Mouse (Mus musculus) E14TG2a.4 (cell line): Measurements from ENCODE around the gene Rps8.

Source experiments
- H3K27me3 ChIP-seq: 2 replicates; pipeline ENCODE4 v1.6.1; 2014; ENCODE audit warnings: low read length, control low read depth; ENCODE audit not compliant: insufficient read depth
- H3K36me3 ChIP-seq: 2 replicates; pipeline ENCODE4 v1.6.1; 2014; ENCODE audit warnings: low read length, control low read depth; ENCODE audit not compliant: insufficient read depth
- H3K4me1 ChIP-seq: replicated peaks from 2 replicates; pipeline ENCODE4 v1.6.1; 2014; ENCODE audit warnings: low read depth, low read length, control low read depth
- H3K4me3 ChIP-seq: replicated peaks from 2 replicates; pipeline ENCODE4 v1.5.1; 2014; ENCODE audit warnings: mild to moderate bottlenecking, low read length
- H3K9me3 ChIP-seq: 2 replicates; pipeline ENCODE4 v1.6.1; 2014; ENCODE audit warnings: low read length, control low read depth
- CTCF ChIP-seq: conservative IDR thresholded peaks from 2 replicates; pipeline ENCODE4 v1.5.1; 2014; ENCODE audit warnings: low read length
- NANOG ChIP-seq: IDR thresholded peaks from 2 replicates; pipeline ENCODE4 v1.6.1; 2014; ENCODE audit warnings: borderline replicate concordance, low read length, mixed read lengths
- POU5F1 ChIP-seq: IDR thresholded peaks from 2 replicates; pipeline ENCODE4 v1.6.1; 2014; ENCODE audit warnings: low read length, borderline replicate concordance

Rps8 gene

DNA sequence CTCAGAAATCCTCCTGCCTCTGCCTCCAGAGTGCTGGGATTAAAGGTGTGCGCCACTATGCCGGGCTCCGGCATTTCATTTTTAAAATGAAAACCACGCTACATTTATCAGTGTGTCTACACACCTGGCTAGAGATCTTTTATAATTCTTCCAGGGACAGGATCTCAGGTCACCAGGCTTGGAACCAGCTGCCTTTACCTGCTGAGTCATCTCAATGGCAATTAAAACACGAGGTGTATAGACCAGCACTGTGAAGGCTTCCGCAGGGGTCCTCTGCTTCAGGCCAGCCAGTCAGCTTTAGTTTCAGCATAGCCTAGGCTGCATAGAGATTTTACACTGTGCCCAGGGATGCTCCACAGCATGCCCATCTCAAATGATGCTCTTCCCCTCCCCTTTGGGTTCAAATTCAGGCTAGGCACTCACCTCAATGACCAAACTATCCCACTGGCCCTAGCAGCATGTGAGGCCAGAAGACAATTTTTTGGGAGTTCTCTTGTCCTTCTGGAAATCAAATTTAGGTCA lies 5.8 kb downstream of the Rps8 start:
- TF ChIP-seq CTCF, result no peak
- TF ChIP-seq POU5F1, result no peak
- TF ChIP-seq NANOG, result no peak
- Histone ChIP-seq H3K36me3 (peaks cover 78% of the 10 kb centered on the region), H3K4me3 (no peak overlapping the region), H3K4me1 (peaks cover 82% of the 10 kb centered on the region), H3K27me3 (no peaks in the 10 kb centered on the region), H3K9me3 (no peaks in the 10 kb centered on the region)

DNA sequence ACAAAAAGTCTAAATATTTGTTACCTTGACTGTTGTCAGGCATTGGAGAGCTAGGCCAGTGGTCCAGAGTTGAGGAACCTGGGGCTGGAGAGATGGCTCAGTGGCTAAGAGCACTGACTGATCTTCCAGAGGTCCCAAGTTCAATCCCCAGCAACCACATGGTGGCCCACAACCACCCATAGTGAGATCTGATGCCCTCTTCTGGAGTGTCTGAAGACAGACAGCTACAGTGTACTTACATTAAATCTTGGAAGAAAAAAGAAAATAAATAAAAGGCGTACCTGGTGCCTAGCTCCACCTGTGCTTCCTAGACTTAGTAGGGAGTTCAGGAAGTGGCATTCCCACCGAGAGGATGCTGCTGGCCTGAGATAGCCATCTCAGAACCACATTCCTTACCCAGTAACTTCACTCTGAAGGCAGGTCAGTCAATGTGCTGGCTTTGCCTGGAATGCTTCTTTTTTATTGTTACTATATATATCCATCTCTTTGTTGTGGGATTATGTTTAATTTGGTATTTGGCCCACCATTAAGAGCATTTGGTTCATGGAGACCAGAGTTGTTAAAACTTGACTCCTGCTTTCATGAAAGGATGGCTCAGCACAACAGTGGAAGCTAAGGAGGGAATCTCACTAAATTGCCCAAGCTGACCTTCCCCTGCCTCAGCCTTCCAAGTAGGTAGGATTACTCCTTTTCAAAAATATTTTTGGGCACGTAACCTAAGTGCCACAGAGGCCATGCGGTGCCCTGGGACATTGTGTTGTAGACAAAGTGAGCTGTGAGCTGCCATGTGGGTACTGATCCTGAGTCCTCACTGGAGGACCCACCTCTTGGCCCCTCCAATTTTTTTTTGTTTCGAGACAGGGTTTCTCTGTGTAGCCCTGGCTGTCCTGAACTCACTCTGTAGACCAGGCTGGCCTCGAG lies 6.5 kb downstream of the Rps8 start:
- Histone ChIP-seq H3K9me3 (no peaks in the 10 kb centered on the region), H3K36me3 (peaks cover 71% of the 10 kb centered on the region), H3K4me1 (peaks cover 88% of the 10 kb centered on the region), H3K27me3 (no peaks in the 10 kb centered on the region), H3K4me3 (peak overlapping the region; percentile 63)
- TF ChIP-seq POU5F1 (no peak), CTCF (no peak), NANOG (no peak)

DNA sequence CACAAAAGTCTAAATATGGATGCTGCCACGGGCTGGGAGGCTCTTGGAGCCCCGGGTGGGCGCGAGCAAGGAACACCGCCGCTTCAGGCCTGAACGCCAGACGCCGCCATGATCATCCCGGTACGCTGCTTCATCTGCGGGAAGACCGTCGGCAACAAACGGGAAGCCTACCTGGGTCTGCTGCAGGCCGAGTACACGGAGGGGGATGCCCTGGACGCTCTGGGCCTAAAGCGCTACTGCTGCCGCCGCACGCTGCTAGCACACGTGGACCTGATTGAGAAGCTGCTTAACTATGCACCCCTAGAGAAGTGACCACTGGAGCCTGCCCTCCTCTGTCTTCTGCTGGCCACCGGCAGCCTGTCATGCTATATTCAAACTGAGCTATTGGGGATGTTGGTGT lies 7.2 kb downstream of the Rps8 start:
- H3K36me3 ChIP-seq, result peaks cover 63% of the 10 kb centered on the region
- H3K9me3 ChIP-seq, result no peaks in the 10 kb centered on the region
- H3K4me3 ChIP-seq, result peak overlapping the region; percentile 63
- H3K4me1 ChIP-seq, result peaks cover 86% of the 10 kb centered on the region
- H3K27me3 ChIP-seq, result no peaks in the 10 kb centered on the region
- TF ChIP-seq CTCF, result no peak

DNA sequence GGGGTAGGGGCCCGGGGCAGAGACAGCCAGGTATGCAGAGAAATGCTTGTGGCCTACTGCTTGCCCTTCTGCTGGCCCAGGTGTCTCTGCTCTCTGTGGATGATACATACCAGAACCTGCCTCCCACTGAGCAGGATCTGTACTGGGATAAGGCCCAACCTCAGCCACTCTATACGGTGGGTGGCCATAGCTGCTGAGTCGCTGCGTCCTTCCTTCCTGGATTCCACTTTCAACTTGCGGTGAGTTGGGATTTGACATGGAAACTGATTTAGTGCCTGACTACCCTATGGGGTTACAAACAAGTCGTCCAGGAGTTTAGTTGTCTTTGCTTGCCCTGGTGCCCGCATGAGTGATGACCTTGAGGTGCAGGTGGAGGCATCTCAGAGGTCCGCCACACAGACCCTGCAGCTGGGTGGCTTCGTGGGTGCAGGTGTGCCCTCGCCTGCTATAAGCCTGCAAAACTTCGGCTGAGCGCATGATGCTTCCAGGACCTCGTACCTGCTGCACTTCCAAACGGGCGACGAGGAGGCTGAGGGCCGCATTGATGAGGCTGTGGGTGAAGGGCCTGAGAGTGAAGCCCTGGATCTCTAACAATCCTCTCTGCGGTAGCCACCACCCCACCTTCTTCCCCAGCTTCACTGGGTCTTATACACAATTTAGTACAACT lies 7.9 kb downstream of the Rps8 start:
- no peak for TF ChIP-seq NANOG
- TF ChIP-seq CTCF, result no peak
- no peak for TF ChIP-seq POU5F1
- Histone ChIP-seq H3K4me1 (peaks cover 86% of the 10 kb centered on the region), H3K36me3 (peaks cover 57% of the 10 kb centered on the region), H3K9me3 (no peaks in the 10 kb centered on the region), H3K4me3 (peak overlapping the region; percentile 63), H3K27me3 (no peaks in the 10 kb centered on the region)

DNA sequence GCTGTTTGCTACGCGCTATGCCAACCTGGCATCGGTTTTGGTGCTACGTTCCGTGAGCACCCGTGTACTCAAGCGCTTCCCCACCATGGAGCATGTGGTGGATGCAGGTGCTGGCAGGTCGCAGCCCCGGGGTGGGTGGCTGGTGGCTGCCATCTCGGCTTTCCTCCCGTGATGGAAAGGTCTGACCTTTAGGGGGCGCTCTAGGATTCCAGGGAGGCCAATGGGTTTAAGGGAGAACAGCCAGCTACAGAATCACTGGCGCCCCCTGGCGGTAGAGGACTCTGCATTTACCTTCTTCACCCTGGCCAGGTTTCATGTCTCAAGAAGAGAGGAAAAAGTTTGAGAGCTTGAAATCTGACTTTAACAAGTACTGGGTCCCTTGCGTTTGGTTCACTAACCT lies 9.9 kb downstream of the Rps8 start:
- peaks cover 81% of the 10 kb centered on the region for H3K4me1 ChIP-seq
- TF ChIP-seq CTCF (peak; percentile 98), NANOG (no peak)
- peaks cover 39% of the 10 kb centered on the region for H3K36me3 ChIP-seq
- no peaks in the 10 kb centered on the region for H3K27me3 ChIP-seq
- H3K9me3 ChIP-seq, result no peaks in the 10 kb centered on the region
- peak overlapping the region; percentile 52 for H3K4me3 ChIP-seq

DNA sequence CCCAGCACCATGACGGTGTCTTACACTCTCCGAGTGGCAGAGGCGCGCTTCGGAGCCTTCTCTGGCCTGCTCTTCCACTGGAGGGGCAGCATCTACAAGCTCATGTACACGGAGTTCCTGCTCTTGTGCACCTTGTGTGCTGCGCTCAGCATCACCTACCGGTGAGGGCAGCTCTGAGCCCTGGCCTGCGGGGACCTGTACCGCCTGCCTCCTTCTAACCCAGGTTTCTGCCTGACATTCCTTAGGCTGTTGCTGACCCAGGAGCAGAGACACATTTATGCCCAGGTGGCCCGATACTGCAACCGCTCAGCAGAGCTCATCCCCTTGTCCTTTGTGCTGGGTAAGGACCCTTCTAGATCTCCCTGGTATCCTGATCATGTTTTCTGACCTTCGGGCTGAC lies 10.8 kb downstream of the Rps8 start:
- Histone ChIP-seq H3K4me1 (peaks cover 74% of the 10 kb centered on the region), H3K9me3 (no peaks in the 10 kb centered on the region), H3K36me3 (peaks cover 29% of the 10 kb centered on the region), H3K27me3 (no peaks in the 10 kb centered on the region), H3K4me3 (peak overlapping the region; percentile 52; the same call in 1 of the 2 replicates)
- TF ChIP-seq NANOG (no peak), POU5F1 (no peak), CTCF (no peak)

DNA sequence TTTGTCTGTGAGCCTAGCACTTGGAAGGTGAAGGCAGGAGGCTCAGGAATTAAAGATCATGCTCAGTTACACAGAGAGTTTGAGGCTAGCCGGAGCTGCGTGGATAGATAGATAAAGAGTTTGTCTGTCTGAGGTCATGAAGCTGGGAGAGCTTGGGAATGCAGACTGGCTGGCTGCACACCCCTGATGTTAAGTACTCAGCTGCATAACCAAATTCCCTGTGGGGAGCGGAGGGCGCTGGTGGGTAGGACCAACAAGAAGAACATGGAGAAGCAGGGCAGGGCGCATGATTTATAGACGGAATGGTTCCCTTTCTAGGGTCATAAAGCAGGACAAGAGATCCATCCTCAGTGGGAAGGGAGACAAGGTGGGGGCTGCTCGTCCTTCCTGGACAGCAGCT lies 13.0 kb downstream of the Rps8 start:
- H3K4me3 ChIP-seq, result no peak overlapping the region
- peaks cover 12% of the 10 kb centered on the region; the same call in 1 of the 2 replicates for H3K36me3 ChIP-seq
- H3K27me3 ChIP-seq, result no peaks in the 10 kb centered on the region
- H3K4me1 ChIP-seq, result peaks cover 73% of the 10 kb centered on the region
- TF ChIP-seq POU5F1 (no peak), NANOG (no peak), CTCF (no peak)
- no peaks in the 10 kb centered on the region for H3K9me3 ChIP-seq

DNA sequence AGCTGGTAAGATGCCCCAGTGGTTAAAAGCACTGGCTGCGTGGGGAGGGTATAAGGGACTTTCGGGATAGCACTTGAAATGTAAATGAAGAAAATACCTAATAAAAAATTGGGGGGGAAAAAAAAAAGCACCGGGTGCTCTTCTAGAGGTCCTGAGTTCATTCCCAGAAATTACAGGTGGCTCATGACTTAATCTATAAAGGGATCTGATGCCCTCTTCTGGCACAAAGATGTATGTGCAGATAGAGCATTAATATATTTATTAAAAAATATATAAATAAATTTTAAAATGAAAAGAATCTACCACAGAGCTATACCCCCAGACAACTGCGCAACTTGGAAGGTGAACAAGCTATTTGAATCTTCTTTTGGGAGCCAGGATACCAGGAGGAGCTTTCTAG lies 15.4 kb downstream of the Rps8 start:
- H3K27me3 ChIP-seq, result no peaks in the 10 kb centered on the region
- TF ChIP-seq NANOG, result no peak
- TF ChIP-seq CTCF, result peak; percentile 15; the same call in 1 of the 2 replicates
- no peaks in the 10 kb centered on the region for H3K36me3 ChIP-seq
- no peaks in the 10 kb centered on the region for H3K9me3 ChIP-seq
- no peak overlapping the region for H3K4me3 ChIP-seq
- H3K4me1 ChIP-seq, result peaks cover 72% of the 10 kb centered on the region

DNA sequence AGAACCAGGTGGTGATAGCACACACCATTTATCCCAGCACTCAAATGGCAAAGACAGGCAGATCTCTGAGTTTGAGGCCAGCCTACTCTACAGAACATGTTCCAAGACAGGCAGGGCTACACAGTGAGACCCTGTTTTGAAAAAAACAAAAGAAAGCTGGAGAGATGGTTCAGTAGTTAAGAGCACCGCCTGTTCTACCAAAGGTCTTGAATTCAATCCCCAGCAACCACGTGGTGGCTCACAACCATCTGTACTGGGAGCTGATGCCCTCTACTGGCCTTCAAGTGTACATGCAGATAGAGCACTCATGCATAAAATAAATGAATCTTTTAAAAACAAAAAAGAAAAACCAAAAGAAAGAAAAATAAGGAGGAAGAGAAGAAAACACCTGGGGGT lies 16.8 kb downstream of the Rps8 start:
- TF ChIP-seq POU5F1 (no peak), NANOG (no peak), CTCF (peak; percentile 88)
- Histone ChIP-seq H3K4me1 (peaks cover 75% of the 10 kb centered on the region), H3K9me3 (no peaks in the 10 kb centered on the region)

More for the DNA sequence above, 16.8 kb downstream of the Rps8 start:
- H3K36me3 ChIP-seq, result no peaks in the 10 kb centered on the region
- H3K27me3 ChIP-seq, result no peaks in the 10 kb centered on the region
- H3K4me3 ChIP-seq, result peak overlapping the region; percentile 50; the same call in 1 of the 2 replicates
